Mouse (Mus musculus) liver, embryonic 14 days (tissue): ENCODE measurements around the gene Taf1c. TPM values are rescaled to one million over a fixed set of nuclear protein-coding genes. Genes with fewer than 3 reads are reported as not detected.

Experiments used
- polyA plus RNA-seq: library from polyadenylated mRNA; depleted of rRNA; stranded (reverse); fragments of >200 nt; gene quantifications from 2 replicates; pipeline ENCODE4 v1.2.3, GENCODE M21; 2012; rRNA removed

The Taf1c gene
- polyA plus RNA-seq, result 5.6 and 6.9 TPM in 2 replicates

DNA sequence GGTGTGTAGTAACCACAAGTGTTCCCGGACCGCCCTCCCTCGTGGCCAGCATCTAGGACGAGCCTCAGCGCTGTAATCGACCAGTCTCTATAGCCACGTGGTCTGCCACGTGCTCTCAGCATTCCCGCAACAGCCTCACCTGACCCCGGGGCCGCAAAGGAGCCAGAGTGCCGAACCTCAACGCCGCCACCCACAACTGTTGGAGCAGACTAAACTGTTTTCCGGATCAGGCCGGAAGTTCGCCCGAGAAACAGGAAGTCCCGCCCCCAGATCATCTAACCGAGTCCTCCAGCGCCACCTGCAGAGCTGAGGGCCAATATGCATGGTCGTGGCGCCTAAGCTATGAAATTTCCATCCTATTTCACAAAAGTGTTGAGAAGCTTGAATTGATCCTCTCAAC is at the start of gene Taf1c:
TSS of gene Taf1c (minus strand) at position 227 of the 400 bp plus-strand sequence.

DNA sequence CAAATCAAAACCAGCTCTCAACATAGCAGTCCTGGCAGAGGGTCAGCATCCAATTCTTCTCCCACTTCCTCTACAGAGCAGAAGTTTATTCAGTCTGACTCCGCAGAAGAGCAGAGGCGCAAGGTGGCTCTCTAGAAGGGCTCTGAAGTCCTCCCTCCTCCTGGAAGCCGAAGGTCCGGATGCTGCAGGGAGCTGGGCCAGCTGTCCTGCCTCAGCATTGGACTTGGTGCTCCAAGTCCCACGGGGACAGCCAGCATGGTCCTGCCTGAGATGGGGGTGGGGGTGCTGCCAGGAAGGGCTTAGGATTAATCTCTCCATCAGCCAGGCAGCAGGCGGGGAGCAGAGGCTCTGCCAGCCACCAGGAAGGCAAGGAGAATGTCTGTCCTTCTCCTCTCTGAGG is 30.4 kb upstream of the Taf1c start, which contains the start of gene Kcng4:
TSS of gene Kcng4 (minus strand) at position 303 of the 400 bp plus-strand sequence.

DNA sequence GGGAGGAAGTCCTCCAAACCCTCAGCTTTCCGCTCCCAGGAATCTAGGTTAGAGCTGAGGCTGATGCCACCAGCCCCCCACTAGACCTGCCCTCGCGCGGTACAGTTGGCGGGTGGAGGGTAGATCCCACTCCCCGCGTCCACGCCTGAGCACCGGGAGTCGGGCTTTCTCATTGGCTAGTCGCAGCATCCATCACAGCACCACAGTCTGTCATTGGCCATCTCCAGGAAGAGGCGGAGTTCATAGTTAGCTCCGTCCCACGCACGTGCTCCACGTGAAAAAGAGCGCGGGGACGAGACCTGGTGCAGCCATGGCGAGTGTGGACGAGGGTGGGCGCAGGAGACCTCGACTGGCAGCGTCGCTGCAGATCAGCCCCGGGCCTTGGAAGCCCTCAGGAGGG is 7.4 kb upstream of the Taf1c start, which contains the start of gene Adad2:
TSS of gene Adad2 (plus strand) at position 277 of the 400 bp plus-strand sequence.

DNA sequence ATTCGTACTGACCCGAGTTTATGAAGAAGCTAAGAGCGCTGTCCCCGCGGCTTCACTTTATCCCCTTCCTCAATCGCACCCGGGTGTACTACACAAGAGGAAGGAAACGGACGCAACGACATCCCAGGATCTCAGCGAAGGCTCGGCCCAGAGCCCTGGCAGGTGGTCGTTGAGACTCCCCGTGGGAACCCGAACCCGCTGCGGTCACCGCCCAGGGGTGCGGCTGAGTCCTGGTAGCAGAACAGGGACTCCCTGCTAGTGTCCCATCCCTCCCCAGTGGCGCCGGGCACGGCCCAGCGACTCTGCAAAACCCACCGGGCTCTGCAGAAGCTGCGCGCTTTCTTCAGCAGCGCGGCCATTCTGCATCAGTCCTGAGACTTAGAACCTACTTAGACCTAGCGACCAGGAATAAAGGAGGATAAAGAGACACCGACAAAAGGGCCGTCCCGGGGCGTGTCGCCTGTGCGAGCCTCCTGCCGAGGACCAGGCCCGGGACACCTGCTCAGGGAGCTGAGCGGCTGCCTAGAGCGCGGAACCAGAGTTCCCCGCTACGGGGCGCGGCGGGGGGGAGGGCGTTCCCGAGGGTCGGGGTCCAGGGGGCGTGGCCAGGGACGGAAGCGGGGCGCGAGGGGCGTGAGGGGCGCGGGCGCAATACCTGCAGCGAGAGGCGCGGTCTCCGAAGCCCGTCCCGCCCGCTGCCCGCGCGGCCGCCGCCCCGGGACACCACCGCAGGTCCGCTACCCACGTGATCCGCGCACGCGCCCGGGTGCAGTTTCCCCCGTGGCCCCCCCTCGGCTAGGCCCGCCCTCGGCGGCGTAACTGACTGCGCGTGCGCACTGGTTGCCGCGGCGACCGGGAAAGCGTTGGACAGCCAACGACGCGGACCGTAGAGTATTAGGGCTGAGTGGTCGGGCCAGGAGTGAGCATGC is 30.3 kb downstream of the Taf1c start, which contains the start of the genes Hsdl1 and Dnaaf1:
TSS of gene Hsdl1 (minus strand) at position 747 of the 929 bp plus-strand sequence.
TSS of gene Dnaaf1 (plus strand) at position 799 of the 929 bp plus-strand sequence.

DNA sequence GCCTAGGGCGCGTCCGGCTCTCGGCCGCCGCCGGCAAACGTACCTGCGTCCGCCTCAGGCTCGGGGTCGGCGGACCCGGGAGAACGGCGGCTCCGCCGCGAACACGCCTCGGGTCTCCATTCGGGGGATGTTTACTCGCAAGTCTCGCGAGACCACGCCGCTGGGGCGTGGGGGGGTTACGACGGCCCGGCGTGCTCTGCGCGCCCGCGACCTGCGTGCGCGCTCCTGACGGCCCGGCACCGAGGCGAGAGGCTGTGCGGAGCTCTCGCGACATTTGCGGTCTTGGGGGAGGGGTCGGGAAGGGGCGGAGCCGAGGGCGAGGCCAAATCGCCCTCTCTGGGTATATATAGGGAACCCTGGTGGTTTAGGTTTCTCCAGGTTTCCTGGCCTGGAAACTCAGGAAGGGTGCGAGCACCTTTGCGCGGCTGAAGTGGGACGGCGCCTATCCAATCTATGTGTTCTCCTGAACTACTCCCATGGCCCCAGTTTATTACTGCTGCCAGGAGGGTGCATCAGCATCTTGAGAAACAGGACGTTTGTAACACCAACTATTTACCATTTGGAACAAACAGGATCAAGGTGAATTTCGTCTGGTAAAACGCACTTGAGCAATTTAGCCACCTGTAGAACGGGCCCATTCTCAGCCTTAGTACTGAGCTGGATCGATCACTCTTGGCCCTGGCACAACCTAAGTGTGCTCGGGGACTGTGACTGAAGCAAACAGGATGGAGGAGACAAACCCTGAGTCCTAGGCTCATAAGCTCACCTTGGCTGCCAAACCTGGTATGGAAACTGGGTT is 46.2 kb downstream of the Taf1c start, which contains the start of gene Mbtps1:
TSS of gene Mbtps1 (minus strand) at position 133 of the 799 bp plus-strand sequence.

Other genes with a start within 250 kb of the Taf1c start
- gene Mlycd, start 210.3 kb downstream of the Taf1c start, polyA plus RNA-seq, result 5.1 and 5.6 TPM in 2 replicates
- gene Osgin1, start 171.1 kb downstream of the Taf1c start, polyA plus RNA-seq, result 15.8 and 17.9 TPM in 2 replicates
- gene Necab2, start 158.5 kb downstream of the Taf1c start, polyA plus RNA-seq, result 0.05 TPM in 2 replicates
- 0.01 TPM in 1 of 2 replicates, not detected in the other for gene Slc38a8, start 103.5 kb downstream of the Taf1c start, polyA plus RNA-seq
- gene Mbtps1, start 46.5 kb downstream of the Taf1c start, polyA plus RNA-seq, result 21.2 and 25.1 TPM in 2 replicates
- 7.5 and 8.0 TPM in 2 replicates for gene Hsdl1, start 30.0 kb downstream of the Taf1c start, polyA plus RNA-seq
- gene Dnaaf1, start 30.0 kb downstream of the Taf1c start, polyA plus RNA-seq, result 0.03 and 0.05 TPM in 2 replicates
- not detected in 2 replicates for gene Adad2, start 7.5 kb upstream of the Taf1c start, polyA plus RNA-seq
- not detected in 2 replicates for gene Kcng4, start 30.5 kb upstream of the Taf1c start, polyA plus RNA-seq
- 0.77 and 1.1 TPM in 2 replicates for gene Wfdc1, start 61.1 kb upstream of the Taf1c start, polyA plus RNA-seq
- 0.07 and 0.08 TPM in 2 replicates for gene Atp2c2, start 94.8 kb upstream of the Taf1c start, polyA plus RNA-seq
- 2.6 and 2.9 TPM in 2 replicates for gene Tldc1, start 173.2 kb upstream of the Taf1c start, polyA plus RNA-seq
- gene Cotl1, start 235.3 kb upstream of the Taf1c start, polyA plus RNA-seq, result 57.7 and 72.9 TPM in 2 replicates